Mouse (Mus musculus): ENCODE data around the gene Gpsm1.
"Not testable (repeated sequence)": the region's sequence is repeated elsewhere in the genome, so short reads cannot be mapped to it uniquely, and the experiment has no call there.

Gpsm1 gene

DNA sequence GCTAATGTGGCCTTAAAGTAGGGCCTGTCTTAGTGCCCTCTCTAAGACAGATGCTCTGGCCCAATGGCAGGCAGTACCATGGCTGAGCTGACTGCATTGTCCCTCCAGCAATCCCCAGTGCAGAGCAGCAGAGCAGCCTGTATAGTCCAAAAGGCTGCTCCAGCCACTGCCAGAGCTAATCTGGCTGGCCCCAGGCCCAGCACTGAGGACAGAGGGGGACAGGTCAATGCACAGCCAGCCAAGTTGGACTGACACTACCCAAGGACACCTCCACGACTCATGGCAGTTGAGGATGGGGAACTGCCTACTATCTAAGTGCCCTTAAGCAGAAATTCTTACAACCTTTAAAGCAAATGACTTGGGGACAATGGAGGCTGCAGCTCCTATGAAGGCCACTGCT lies 53.3 kb downstream of the Gpsm1 start:
- DNase-seq (ENCODE audit: low read depth, low spot score): no peak

- DNase-seq (ENCODE audit: low read depth, low spot score): peak; percentile 75
Measured at GRCm38 (mm10) chr2:26372396-26372795, 57.1 kb downstream of the Gpsm1 start.

GRCm38 (mm10) chr2:26380131-26380771 lies 64.9 kb downstream of the Gpsm1 start, which contains the start of gene Snapc4:
Gene Snapc4 (minus strand): TSS chr2:26380653.
- peak; percentile 88 for DNase-seq (ENCODE audit: low read depth, low spot score)

- DNase-seq (ENCODE audit: low read depth, low spot score): not testable (repeated sequence)
Measured at GRCm38 (mm10) chr2:26380871-26381270, 65.6 kb downstream of the Gpsm1 start.

DNA sequence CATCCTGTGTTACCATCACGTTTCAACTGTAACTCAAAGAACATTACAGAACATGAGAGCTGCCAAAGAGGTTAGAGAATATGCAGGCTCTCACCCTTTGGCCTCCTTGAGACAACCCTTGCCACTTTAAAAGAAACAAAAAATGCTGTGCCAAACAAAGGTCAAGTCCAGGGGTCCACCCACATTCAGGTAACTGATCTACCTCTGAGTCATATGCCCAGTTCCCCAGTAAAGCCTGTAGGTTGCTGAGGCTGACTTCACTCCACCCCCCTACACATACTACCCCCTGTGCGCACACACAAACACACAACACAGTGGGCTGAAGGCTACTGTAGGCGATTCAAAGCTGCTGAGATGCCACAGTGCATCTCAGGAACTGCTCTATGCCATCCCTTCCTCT lies 72.4 kb downstream of the Gpsm1 start:
- no peak for DNase-seq (ENCODE audit: low read depth, low spot score)

DNA sequence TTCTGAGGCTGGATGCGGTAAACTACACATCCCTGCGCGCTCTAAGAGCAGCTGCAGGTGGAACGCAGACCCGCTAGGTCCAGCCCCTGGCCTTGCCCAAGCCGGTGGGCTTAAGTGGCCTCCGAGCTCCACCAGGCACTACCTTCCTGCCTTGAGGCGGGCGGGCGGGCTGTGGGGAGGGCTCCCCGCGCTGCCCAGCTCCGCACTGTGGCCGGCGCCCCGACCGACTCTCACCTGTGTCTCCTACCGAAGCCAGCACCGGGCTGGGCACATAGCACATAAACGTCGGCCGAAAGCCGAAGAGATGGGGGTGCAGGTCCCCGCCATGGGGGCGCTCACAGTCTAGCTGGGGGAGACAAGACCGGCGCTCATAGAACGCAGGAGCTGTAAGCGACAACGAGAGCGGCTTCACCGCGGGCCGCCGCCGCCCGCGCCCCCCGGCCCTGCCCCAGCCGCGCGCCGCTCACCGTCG lies 73.4 kb downstream of the Gpsm1 start:
- DNase-seq (ENCODE audit: low read depth, low spot score): no peak

DNA sequence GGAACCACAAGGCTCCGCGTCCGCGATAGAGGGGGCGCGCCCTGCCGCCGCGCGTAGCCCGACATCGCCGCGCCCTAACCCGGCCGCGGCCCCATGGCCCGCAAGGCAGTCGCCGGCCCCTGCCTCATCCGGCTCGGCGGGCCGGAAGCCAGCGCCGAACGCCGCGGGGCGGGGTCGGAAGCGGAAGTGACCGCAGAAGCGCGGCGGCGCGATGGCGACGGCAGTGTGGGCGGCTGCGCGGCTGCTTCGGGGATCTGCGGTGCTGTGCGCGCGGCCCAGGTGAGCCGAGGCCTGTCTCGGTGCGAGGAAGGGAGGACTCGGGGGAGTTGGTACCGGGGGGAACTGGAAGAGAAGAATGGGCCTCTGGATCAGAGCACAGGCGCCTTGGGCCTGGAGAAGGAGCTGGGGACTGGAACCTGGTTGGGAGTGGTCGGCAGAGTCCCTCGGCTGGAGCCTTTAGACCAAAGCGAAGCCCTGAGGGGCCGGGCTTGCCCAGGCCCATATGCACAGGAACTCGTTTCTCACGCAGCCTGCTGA lies 73.9 kb downstream of the Gpsm1 start, which contains the start of the genes Entr1 and Pmpca:
Gene Entr1 (minus strand): TSS at position 163 of the 537 bp plus-strand sequence.
Gene Pmpca (plus strand): TSS at position 186 of the 537 bp plus-strand sequence.
- DNase-seq (ENCODE audit: low read depth, low spot score): peak; percentile 68

GRCm38 (mm10) chr2:26390954-26391353 lies 75.6 kb downstream of the Gpsm1 start:
- no peak for DNase-seq (ENCODE audit: low read depth, low spot score)

DNA sequence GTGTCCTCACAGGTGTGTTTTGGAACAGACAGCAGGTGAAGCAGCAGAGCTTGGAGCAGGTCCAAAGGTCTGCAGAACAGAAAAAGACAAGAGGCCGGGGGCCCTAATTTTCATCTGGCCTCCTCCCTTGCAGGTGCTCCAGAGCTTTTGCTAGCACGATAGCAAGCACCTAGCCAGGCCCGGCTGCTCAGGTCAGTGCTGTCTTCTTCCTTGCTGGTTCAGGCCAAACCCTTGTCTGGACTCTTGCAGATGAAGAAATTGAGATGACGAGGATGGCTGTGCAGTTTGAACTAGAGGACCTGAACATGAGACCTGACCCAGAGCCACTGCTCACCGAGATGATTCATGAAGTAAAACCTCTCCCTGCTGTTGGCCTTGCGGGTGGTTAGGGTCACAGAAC lies 76.3 kb downstream of the Gpsm1 start:
- DNase-seq (ENCODE audit: low read depth, low spot score): no peak
